Mouse (Mus musculus): ENCODE measurements around the gene Slc13a4. TPM values are rescaled to one million over a fixed set of nuclear protein-coding genes. Genes with fewer than 3 reads are reported as not detected.

Gene Slc13a4
- polyA plus RNA-seq, 1 experiment from 2014 or later, result 3.1 TPM

GRCm38 (mm10) chr6:35269643-35270042 lies 38.3 kb downstream of the Slc13a4 start:
- Histone ChIP-seq H3K27me3 (no peaks in the 10 kb centered on the region), H3K9ac (replicated peaks) (no peak overlapping the region), H3K4me1 (no peaks in the 10 kb centered on the region), H3K4me2 (replicated peaks) (no peak overlapping the region), H3K36me3 (no peaks in the 10 kb centered on the region), H3K9me3 (no peaks in the 10 kb centered on the region), H3K4me3 (no peak overlapping the region), H3K27ac (replicated peaks) (no peak overlapping the region)
- ATAC-seq (replicated peaks), result no peak
- 87% methylated on average over 13 of the region's 13 CpGs for WGBS

GRCm38 (mm10) chr6:35268711-35269110 lies 39.2 kb downstream of the Slc13a4 start:
- ATAC-seq (replicated peaks), result no peak
- Histone ChIP-seq H3K9ac (replicated peaks) (no peak overlapping the region), H3K4me2 (replicated peaks) (no peak overlapping the region), H3K36me3 (no peaks in the 10 kb centered on the region), H3K27ac (replicated peaks) (no peak overlapping the region), H3K27me3 (no peaks in the 10 kb centered on the region), H3K9me3 (no peaks in the 10 kb centered on the region), H3K4me3 (no peak overlapping the region), H3K4me1 (no peaks in the 10 kb centered on the region)
- 98% methylated on average over 13 of the region's 13 CpGs for WGBS

GRCm38 (mm10) chr6:35265580-35266278 lies 42.2 kb downstream of the Slc13a4 start:
- no peak overlapping the region for H3K4me2 ChIP-seq (replicated peaks)
- H3K9ac ChIP-seq (replicated peaks), result no peak overlapping the region
- no peaks in the 10 kb centered on the region for H3K4me1 ChIP-seq
- no peaks in the 10 kb centered on the region for H3K27me3 ChIP-seq
- 85% methylated on average over 15 of the region's 15 CpGs for WGBS
- ATAC-seq (replicated peaks), result no peak
- H3K36me3 ChIP-seq, result peaks cover 11% of the 10 kb centered on the region
- H3K4me3 ChIP-seq, result no peak overlapping the region
- H3K27ac ChIP-seq (replicated peaks), result no peak overlapping the region
- no peaks in the 10 kb centered on the region for H3K9me3 ChIP-seq

GRCm38 (mm10) chr6:35260531-35260930 lies 47.4 kb downstream of the Slc13a4 start:
- Histone ChIP-seq H3K4me2 (replicated peaks) (no peak overlapping the region), H3K27ac (replicated peaks) (no peak overlapping the region), H3K9ac (replicated peaks) (no peak overlapping the region), H3K9me3 (no peaks in the 10 kb centered on the region), H3K36me3 (peaks cover 11% of the 10 kb centered on the region), H3K4me1 (no peaks in the 10 kb centered on the region), H3K27me3 (no peaks in the 10 kb centered on the region), H3K4me3 (no peak overlapping the region)
- WGBS, result 87% methylated on average over 7 of the region's 7 CpGs
- ATAC-seq (replicated peaks), result no peak

- Histone ChIP-seq H3K9me3 (no peaks in the 10 kb centered on the region), H3K27me3 (no peaks in the 10 kb centered on the region), H3K36me3 (peaks cover 11% of the 10 kb centered on the region), H3K4me3 (no peak overlapping the region), H3K4me1 (peaks cover 8% of the 10 kb centered on the region), H3K9ac (replicated peaks) (no peak overlapping the region), H3K27ac (replicated peaks) (no peak overlapping the region), H3K4me2 (replicated peaks) (no peak overlapping the region)
- no peak for ATAC-seq (replicated peaks)
- WGBS, result 81% methylated on average over 5 of the region's 5 CpGs
These were observed 48.4 kb downstream of the Slc13a4 start for GRCm38 (mm10) chr6:35259526-35259925.

GRCm38 (mm10) chr6:35258922-35259321 lies 49.0 kb downstream of the Slc13a4 start:
- no peak overlapping the region for H3K4me2 ChIP-seq (replicated peaks)
- H3K9ac ChIP-seq (replicated peaks), result no peak overlapping the region
- H3K36me3 ChIP-seq, result peaks cover 11% of the 10 kb centered on the region
- no peak overlapping the region for H3K27ac ChIP-seq (replicated peaks)
- no peak for ATAC-seq (replicated peaks)
- no peaks in the 10 kb centered on the region for H3K9me3 ChIP-seq
- peaks cover 14% of the 10 kb centered on the region for H3K4me1 ChIP-seq
- no peaks in the 10 kb centered on the region for H3K27me3 ChIP-seq
- no peak overlapping the region for H3K4me3 ChIP-seq
- 99% methylated on average over 2 of the region's 2 CpGs for WGBS

GRCm38 (mm10) chr6:35257626-35258190 lies 50.2 kb downstream of the Slc13a4 start:
- Histone ChIP-seq H3K4me2 (replicated peaks) (no peak overlapping the region), H3K36me3 (peaks cover 7% of the 10 kb centered on the region), H3K27ac (replicated peaks) (no peak overlapping the region), H3K4me3 (no peak overlapping the region), H3K9me3 (no peaks in the 10 kb centered on the region), H3K27me3 (no peaks in the 10 kb centered on the region), H3K9ac (replicated peaks) (no peak overlapping the region), H3K4me1 (peaks cover 25% of the 10 kb centered on the region)
- ATAC-seq (replicated peaks), result no peak
- 93% methylated on average over 13 of the region's 13 CpGs for WGBS

- H3K4me2 ChIP-seq (replicated peaks), result no peak overlapping the region
- peaks cover 28% of the 10 kb centered on the region for H3K4me1 ChIP-seq
- WGBS, result 91% methylated on average over 7 of the region's 7 CpGs
- H3K27ac ChIP-seq (replicated peaks), result no peak overlapping the region
- ATAC-seq (replicated peaks), result no peak
- no peaks in the 10 kb centered on the region for H3K36me3 ChIP-seq
- no peak overlapping the region for H3K9ac ChIP-seq (replicated peaks)
- no peaks in the 10 kb centered on the region for H3K9me3 ChIP-seq
- H3K27me3 ChIP-seq, result no peaks in the 10 kb centered on the region
- no peak overlapping the region for H3K4me3 ChIP-seq
These were observed 51.2 kb downstream of the Slc13a4 start for GRCm38 (mm10) chr6:35256691-35257090.

- Histone ChIP-seq H3K36me3 (no peaks in the 10 kb centered on the region), H3K27ac (replicated peaks) (no peak overlapping the region), H3K27me3 (no peaks in the 10 kb centered on the region), H3K9ac (replicated peaks) (no peak overlapping the region), H3K9me3 (no peaks in the 10 kb centered on the region), H3K4me1 (peaks cover 28% of the 10 kb centered on the region), H3K4me2 (replicated peaks) (no peak overlapping the region; the same call in 1 of the 2 replicates), H3K4me3 (no peak overlapping the region)
- ATAC-seq (replicated peaks), result no peak
- 78% methylated on average over 12 of the region's 12 CpGs for WGBS
These were observed 52.9 kb downstream of the Slc13a4 start for GRCm38 (mm10) chr6:35255017-35255416.

- no peak overlapping the region for H3K4me3 ChIP-seq
- no peaks in the 10 kb centered on the region for H3K9me3 ChIP-seq
- no peaks in the 10 kb centered on the region for H3K36me3 ChIP-seq
- WGBS, result 52% methylated on average over 9 of the region's 9 CpGs
- peak overlapping the region; percentile 75 for H3K4me2 ChIP-seq (replicated peaks)
- no peak overlapping the region for H3K9ac ChIP-seq (replicated peaks)
- H3K27ac ChIP-seq (replicated peaks), result no peak overlapping the region
- peaks cover 28% of the 10 kb centered on the region for H3K4me1 ChIP-seq
- no peak for ATAC-seq (replicated peaks)
- H3K27me3 ChIP-seq, result no peaks in the 10 kb centered on the region
These were observed 53.6 kb downstream of the Slc13a4 start for GRCm38 (mm10) chr6:35254136-35254904.

- Histone ChIP-seq H3K27ac (replicated peaks) (no peak overlapping the region), H3K9ac (replicated peaks) (peak overlapping the region; percentile 69; the same call in 1 of the 2 replicates), H3K27me3 (no peaks in the 10 kb centered on the region), H3K9me3 (no peaks in the 10 kb centered on the region), H3K36me3 (no peaks in the 10 kb centered on the region), H3K4me1 (peaks cover 28% of the 10 kb centered on the region), H3K4me2 (replicated peaks) (peak overlapping the region; percentile 75), H3K4me3 (peak overlapping the region; percentile 77)
- 39% methylated on average over 5 of the region's 5 CpGs for WGBS
- ATAC-seq (replicated peaks), result no peak
These were observed 54.5 kb downstream of the Slc13a4 start for GRCm38 (mm10) chr6:35253474-35253873.

Data from forebrain, embryonic 15.5 days (tissue).